Mouse (Mus musculus) urinary bladder, postnatal 36 days (tissue): ENCODE measurements around the gene Kiss1r.
A peak's percentile ranks its signal among the peaks of the same experiment; 100 is the strongest.
"Not testable (repeated sequence)": the region's sequence is repeated elsewhere in the genome, so short reads cannot be mapped to it uniquely, and the experiment has no call there.

ENCODE experiments used
- DNase-seq, 2 experiments: peaks; one replicate each; pipeline ENCODE4 v3.0.0; 2022; ENCODE audit warnings: low spot score in 2 of 2, mixed read lengths in 1 of 2

Gene Kiss1r

DNA sequence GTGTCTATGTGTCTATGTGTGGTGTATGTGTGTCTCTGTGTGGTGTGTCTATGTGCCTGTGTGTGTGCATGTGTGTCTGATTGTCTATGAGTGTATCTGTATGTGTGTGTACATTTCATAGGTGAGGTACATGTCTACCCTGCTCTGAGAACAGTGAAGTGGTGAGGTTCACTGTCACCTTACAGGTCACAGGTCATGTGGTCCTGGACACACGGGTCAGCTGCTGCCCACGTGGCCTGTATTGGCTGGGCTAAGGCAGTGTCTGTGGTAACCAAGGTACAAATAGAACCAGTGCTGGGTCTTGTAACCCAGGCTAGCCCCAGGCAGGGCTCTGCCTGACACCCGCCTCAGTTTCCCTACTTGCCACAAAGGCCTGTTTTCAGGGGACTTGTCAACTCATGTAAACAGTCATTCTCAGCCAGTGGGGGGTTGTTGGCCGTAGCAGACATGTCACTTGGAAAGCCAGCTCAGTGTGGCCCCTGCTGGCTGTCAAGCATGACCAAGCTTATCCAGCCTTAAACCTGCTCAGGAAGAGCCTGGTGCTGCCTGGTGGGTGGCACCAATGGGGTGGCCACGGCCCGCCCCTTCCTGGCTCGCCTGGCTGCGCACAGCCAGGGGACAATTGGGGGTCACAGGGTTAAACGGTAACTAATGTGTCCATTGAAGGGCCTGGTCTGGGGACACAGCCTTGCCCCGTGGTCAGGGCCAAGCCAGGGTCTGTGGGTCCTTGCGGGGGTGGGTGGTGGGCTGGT is 21.2 kb downstream of the Kiss1r start:
- no peak for DNase-seq

DNA sequence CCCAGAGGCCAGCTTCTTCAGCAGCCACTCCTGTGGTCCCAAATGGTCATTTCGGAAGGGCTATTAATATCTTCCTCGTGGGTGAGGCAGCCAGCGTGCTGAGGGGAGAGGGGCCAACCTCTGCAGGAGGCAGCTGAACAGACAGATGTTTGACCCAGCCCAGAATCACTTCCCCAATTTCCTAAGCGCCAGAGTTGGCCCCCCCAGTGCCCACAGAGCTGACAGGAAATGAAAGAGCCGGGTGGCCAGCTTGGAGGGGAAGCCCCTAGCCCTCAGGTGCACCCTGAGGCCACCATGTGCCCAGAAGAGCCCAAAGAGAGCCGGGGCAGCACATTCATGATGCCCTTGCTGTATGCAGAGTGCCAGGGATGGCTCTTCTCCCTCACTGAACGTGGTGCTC is 24.0 kb downstream of the Kiss1r start:
- no peak for DNase-seq

DNA sequence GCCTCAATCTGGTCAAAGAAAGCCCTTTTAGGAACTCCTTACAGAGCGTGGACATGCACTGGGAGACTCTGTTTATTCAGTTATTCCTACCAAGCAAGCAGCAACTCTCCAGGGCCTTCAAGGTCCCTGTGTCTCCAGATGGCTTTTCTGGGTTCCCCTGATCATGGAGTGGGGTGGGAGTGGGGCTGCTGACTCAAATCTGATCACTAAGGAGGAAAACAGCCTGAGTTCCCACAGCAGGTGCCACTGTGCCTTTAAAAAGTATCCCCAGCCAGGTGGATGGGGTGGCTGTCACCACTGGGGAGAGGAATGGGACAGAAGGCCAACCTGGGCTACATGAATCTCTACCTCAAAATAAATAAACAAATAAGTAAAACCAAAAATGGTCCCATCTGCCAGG is 26.2 kb downstream of the Kiss1r start:
- DNase-seq: no peak

DNA sequence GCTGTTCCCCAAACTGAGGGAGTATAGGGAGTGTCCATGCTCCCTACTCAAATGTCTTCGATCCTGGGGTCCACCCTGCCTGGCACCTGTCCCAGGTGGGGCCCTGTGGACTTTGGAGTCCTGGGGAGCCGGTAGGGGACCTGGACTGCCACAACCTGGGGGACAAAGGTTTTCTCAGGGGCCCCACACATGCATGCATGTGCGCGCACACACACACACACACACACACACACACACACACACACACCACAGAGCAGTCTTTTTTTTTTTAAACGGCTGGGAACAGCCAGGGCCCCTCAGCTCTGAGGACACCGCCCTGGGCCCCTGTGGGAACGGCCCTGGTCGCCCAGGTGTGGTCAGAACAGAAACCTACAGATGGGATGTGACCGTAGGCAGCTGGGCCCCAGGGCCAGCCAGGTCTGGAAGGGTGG is 26.7 kb downstream of the Kiss1r start:
- DNase-seq: no peak

DNA sequence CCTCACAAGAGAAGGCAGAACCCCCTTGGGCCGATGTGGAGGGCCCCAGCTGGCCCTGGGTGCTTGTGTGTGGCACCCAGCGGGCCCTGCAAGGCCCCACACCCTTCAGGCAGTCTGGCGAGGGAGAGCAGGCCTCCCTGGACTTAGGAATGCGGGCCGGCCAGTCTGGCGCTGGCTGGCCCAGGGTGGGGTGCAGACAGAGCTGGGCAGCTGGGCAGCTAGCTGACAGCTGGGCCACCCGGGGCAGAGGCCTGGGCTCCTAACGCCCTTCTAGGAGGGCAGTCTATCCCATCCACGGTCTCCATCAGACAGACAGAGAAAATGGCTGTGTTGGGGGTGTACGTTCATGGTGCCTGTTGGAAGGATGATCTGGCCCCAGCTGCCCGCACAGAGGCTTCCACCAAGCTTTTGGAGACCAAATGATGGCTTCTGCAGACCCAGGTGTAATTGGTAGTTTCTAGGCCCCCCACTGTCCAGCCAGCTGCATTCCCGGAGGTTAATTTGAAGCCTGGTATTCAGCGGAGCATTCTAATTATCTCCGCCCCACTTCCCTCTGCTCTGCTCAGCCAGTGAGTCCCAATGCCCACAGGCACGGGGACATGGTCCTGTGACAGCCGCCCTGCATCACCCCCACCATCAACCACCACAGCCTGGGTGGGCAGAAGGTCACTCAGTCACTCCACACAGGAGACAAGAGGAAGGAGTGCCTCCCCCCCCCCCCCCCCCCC is 28.9 kb downstream of the Kiss1r start:
- peak; percentile 44 to 46 for DNase-seq

DNA sequence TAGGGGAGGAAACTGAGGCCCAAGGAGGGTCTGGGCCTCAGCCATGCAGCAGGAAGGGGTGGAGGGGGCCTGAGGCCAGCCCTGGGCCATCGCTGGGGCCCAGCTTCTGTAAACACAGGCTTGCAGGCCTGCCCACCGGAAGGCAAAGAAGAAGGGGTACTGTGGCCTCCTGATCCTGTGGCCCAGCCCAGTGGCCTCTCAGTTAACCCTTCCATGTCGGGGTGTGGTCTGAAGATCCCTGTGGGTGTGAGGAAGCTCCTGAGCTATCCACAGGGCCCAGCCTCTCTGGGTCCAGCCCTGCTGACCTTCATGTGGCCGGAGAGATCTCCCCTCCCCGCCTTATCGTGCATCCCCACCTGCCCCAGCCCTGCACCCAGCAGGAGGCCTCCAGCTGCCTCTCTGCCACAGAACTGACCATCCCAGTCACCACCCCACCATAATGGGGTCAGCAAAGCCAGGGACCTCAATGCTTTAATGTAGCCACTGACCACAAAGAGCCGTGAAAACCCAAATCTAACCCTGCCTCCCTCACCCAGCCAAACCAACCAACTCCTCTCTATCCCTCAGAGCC is 30.1 kb downstream of the Kiss1r start:
- DNase-seq: no peak

DNA sequence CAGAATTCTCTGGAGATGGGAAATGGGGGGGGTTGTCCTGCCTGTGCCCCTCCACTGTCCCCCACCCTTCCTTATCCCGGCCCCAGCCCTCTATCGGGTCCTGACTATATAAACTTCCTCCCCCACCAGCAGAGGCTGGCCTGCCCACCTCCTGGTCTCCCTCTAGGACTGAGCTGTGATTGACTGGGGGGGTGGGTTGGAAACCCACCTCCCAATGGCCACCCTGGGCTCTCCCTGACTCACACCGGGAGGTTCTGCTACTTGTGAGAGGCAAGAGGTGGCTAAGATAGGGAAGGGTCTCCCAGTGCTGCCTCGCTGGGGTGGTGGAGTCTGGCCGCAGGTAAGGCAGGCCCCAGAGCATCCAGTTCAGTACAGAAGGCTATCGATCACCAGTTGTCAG is 30.7 kb downstream of the Kiss1r start:
- no peak for DNase-seq

DNA sequence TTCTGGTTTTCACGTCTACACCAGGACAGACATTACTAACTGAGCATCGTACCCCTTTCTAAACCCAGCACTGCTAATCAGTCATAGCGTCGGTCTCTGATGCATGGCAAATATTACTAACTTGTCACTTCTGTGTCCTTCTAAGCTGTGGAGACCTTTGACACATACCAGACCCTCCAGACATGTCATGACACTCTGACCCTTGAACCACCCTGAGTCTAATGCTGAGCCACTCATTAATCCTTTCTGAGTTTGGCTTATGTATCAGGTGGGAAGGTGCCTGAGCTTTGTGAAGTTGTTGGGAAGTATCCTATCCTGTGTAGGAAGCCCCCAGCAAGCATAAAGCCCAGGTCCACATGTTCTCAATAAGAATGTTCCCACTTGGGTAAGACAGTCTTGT is 33.1 kb downstream of the Kiss1r start:
- no peak for DNase-seq

DNA sequence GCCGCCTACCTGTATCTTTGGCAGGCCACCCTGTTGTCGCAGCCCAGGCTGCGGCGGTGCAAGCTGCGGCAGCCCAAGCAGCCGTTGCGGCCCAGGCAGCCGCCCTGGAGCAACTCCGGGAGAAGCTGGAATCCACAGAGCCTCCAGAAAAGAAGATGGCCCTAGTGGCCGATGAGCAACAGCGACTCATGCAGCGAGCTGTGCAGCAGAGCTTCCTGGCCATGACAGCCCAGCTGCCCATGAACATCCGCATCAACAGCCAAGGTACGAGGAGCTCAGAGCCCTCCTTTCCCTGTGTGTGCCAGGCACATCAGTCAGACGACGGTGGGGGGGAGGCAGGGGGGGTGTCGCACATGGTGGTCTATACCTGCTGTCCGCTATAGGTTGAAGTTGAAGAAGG is 33.9 kb downstream of the Kiss1r start:
- DNase-seq: no peak

DNA sequence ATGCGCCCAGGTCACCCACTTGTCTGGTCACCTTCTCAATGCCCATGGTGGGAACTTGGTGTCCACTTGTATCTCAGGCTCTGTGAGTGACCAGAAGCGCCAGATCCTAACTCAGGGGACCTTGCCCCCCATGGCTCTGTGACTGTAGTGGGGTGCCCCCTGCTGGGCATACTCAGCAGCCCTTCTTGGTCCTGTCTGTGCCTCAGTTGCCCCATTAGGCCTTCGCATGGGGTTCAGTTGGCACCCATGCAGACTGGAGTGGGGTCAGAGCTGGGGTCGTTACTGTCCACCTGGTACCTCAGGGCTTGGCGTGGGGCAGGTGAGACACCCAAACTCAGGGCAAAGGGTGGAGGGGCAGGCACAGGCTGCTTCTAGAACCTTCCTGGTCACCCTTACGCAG is 37.2 kb downstream of the Kiss1r start:
- no peak for DNase-seq

DNA sequence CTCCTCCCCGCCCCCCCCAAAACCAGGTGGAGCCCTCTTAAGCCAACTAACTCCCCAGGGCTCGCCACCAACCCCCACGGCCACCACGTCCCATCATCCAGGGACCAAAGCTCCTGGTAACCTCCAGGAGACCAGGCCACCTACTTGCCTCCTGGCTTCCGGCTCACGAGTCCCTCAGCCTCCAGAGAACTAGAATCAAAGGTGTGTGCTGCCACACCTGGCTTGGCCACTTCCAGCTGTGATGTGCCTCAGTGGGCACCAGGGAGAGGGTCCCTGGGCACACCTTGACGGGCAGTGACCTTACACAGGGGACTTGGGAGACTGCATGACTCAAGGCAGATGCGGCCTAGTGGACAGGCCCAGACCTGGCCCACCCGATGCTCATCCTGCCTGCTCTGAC is 38.9 kb downstream of the Kiss1r start:
- no peak for DNase-seq

DNA sequence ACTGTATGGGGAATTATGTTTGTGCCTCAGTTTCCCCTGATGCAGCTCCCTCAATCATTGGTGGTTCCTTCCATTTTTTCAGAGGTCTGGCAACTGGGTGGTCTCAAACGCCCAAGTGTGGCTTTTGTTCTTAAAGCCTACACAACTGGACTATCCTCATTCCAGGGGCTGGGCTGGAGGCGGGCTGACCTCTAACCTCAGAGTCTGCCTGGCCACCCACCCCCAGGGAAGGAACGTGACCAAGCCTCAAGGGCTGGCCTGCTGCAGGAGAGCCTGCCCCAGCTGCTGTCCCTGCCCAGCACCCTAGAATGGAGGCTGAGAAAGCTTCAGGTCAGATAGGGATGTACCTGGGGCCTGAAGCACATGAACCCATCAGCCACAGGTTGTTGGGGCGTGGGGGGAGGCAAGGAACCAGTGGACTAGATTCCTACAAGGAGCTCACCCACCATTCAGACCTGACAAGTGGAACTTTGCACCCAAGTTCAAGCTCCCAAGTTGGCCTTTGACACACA is 39.9 kb downstream of the Kiss1r start:
- DNase-seq: no peak

DNA sequence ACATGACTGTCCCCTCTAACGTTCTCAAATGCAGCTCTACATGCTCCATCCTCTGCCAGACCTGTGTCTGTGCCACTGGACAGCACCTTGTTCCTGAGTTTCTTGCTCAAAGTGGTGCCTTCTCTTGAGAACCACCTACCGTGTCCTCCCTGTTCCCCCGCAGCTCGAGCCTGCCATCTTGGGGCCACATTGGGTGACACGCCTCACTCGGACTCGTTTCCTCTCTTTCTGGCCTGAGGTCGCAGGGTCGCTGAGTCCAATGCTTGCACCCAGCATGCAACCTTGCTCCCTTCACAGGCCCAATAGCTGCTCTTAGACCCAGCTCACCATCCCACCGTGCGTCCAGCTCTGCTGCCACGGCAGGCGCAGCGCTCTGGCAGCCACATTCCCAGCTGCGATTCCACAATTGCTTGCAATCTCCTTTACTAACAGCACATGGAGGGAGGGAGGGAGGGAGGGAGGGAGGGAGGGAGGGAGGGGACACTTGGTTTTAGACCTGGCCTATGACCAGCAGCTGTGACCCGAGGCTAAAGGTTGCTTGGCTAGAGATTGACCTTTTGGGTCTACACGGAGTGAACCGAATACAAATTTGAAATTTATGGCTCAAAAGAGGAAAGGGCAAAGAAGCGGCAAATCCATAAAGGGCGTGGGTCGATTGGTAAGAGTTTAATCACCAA is 41.5 kb downstream of the Kiss1r start:
- peak; percentile 73 to 85 for DNase-seq

DNA sequence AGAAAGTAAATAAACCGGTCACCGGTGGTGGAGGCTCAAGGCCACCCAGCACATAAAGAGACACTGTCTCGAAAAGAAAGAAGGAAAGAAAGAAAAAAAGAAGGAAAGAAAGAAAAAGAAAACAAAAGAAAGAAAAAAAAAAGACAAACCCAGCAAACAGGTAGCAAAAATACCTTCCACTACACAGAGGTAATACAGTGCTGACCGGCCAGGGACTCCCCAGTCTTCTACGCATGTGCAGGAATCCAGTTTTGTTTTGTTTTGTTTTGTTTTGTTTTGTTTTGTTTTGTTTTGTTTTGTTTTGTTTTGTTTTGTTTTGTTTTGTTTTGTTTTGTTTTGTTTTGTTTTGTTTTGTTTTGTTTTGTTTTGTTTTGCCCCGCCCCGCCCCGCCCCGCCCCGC is 42.6 kb downstream of the Kiss1r start:
- DNase-seq: not testable (repeated sequence)

DNA sequence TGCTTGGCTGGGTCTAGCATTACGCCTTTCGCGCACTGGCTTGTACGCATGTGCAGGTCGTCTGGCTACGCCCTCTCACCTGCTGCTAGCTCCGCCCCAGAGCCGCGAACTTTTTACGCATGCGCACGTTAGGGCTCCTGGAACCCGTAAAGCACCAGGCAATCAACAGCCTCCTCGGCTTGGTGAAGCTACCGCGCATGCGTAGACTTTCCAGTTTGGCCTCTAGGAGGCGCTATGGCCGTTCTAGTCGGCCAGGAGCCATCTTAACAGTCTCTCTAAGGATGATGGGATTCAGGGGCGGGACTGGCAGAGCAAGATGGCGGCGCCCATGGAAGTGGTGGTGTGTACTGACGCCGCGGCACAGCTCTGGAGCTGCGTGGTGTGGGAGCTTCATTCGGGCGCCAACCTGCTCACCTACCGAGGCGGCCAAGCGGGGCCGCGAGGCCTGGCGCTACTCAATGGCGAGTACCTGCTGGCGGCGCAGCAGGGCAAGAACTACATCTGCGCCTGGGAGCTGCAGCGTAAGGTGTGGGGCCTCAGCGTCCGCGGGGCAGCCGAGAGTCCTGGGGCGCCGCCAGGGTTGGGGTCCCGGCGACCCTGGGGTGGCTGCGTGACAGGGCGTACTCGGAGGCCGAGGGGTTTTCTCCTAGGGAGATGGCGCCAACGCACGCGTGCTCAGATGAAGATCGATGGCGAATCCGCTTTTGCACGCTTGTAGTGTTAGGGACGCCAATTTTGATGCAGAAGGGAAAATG is 43.3 kb downstream of the Kiss1r start, which contains the start of gene Wdr18:
Gene Wdr18 (plus strand): TSS at position 306 of the 755 bp plus-strand sequence.
- DNase-seq: peak; percentile 99 to 100

DNA sequence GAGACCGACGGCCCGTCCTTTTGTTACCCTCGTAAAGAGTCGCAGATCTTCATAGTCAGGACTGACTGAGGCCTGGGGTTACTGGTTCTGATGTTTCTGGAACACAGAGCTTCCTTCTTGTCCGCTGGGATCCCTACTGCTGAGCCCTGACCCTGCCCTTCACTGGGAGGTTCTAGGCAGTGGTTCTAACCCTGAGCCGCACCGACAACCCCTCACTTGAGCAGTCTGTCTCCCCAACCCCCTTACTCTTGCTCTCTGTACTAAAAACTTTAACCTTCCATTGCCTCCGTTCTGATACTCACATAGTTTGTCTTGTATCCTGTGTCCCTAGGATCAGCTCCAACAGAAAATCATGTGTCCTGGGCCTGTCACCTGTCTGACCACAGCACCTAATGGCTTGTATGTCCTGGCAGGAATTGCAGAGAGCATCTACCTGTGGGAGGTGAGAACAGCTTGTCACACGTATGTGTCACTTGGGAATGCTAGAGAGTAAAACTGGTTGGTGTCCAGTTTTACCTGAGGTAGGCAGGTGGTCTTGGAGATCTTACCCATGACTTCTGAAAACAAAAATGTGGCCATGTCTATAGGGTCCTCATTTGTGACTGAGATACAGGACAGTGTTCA is 44.0 kb downstream of the Kiss1r start:
- no peak for DNase-seq

DNA sequence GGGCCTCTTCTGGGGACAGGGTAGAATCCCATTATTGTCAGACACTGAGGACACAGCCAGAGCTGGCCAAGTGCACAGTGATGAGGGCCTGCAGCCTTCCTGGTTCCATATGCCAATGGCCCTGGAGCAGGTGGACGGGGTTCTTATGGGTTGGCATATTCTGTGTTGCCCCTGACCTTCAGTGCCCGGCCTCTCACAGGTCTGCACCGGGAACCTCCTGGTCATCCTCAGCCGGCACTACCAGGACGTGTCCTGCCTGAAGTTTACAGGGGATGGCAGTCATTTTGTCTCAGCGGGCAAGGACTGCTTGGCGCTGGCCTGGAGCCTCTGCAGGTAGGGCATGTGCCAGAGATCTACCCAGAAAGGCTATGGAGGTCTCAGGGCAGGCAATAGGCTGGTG is 48.0 kb downstream of the Kiss1r start:
- no peak for DNase-seq

DNA sequence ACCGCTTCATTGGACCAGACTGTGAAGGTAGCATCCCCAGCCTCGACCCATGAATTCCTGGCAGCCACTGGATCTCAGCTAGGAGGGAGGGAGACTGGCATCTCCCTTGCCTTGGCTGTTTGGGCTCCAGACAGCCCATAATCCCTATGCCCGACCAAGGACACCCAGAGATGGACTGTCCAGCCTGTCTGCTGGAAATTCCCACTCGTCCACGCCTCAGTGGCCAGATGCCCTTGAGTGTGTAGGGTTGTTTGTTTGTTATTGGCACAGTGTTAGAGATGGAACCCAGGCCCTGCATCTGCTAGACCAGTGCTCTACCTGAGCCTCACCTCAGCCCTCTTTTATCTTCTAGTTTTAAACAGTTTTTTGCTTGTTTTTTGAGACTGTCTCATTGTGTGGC is 48.6 kb downstream of the Kiss1r start:
- no peak for DNase-seq

DNA sequence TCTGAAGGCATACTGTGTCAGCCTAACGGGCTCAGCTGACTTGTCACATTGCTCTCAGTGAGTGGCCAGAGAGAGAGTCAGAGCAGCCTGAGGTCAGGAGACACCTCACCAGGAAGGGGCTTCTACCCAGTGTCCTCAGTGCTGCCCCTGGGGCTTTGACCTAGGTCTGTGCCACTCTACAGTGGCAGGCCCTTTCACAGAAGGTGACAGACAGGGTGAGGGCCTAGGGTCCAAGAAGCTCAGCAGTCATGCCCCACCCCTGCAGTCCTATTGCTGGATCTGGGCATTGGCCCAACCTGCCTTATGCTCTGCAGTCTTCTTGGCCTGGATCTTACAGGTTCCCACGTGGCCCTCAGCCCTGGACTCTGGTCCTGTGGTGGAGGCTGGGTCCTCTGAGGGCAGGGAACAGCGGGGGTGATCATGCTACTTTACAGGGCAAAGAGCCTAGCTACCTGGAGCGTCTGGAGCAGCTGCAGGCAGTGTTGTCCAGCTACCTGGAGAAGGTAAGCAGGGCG is 50.2 kb downstream of the Kiss1r start:
- DNase-seq: no peak

DNA sequence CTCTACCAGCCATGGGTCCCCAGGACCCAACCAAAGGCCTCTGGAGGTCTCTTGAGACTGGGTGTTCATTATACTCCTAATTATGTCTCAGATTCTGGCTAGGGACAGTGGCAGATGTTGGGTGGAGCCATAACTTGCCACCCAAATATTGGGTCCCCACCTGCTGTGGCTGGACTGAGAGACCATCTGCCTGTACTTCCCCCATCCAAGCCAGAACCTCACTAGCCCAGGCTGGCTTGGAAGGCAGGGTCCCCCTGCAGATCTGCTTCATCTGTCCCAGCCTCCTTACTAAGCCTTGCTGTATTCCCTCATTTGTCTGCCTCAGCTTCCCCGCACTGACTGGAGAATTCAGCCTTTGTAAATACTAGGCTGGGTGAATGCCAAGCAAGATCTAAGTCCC is 51.4 kb downstream of the Kiss1r start:
- DNase-seq: no peak

DNA sequence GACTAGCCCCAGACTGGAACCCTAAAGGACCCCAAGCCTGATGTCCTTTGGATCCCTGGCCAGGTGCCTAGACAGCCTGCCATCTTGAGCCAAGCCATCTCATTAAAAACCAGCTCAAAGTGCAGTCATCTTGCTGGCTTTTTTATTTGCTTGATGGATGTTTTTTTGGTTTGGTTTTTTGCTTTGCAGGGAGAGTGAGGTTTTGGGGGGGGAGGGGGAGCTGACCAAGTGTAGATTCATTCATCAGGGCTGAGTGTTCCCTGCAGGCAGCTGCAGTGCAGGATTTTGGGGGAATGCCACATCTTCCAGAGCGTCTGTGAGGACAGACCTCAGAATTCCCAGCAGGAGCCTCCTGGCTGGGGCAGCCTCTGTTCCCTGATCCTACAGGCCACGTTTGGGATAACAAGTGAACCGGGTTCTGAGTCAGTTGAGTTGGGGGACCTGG is 52.4 kb downstream of the Kiss1r start:
- DNase-seq: no peak
